Comparison of ENCODE assay signal across 24 mouse cellular contexts in genomic region chr17:26162736-26163135, GRCm38 (mm10). TPM values are rescaled to one million over a fixed set of nuclear protein-coding genes. Genes with fewer than 3 reads are reported as not detected.
"Had no signal": no experiment of that assay in that cellular context is flagged by ENCODE, and none has a peak within 500 bp of the region (broad histone marks: within the 10 kb centered on the region; RNA-seq: fewer than 3 reads in every experiment).

No protein-coding gene starts in this region.

- H3K9ac ChIP-seq: limb, embryonic 13.5 days; liver, embryonic 12.5 days; liver, embryonic 15.5 days; midbrain, embryonic 12.5 days; midbrain, embryonic 15.5 days; neural tube, embryonic 12.5 days; neural tube, embryonic 15.5 days had no signal

- H3K4me2 ChIP-seq: limb, embryonic 13.5 days; liver, embryonic 12.5 days; liver, embryonic 15.5 days; midbrain, embryonic 12.5 days; midbrain, embryonic 15.5 days; neural tube, embryonic 12.5 days; neural tube, embryonic 15.5 days had no signal

- H3K27ac ChIP-seq: kidney, postnatal 0 days; layer of hippocampus, adult 2 months; limb, embryonic 10.5 days; limb, embryonic 13.5 days; liver, embryonic 12.5 days; liver, embryonic 15.5 days; macrophage; midbrain, embryonic 12.5 days; midbrain, embryonic 15.5 days; neural tube, embryonic 12.5 days; neural tube, embryonic 15.5 days; stomach, postnatal 0 days had no signal

- H3K36me3 ChIP-seq: midbrain, embryonic 15.5 days; neural tube, embryonic 12.5 days had no signal

- ATAC-seq: liver, embryonic 12.5 days; midbrain, embryonic 15.5 days had no signal

- H3K27me3 ChIP-seq: limb, embryonic 13.5 days; liver, embryonic 12.5 days; liver, embryonic 15.5 days; midbrain, embryonic 12.5 days; midbrain, embryonic 15.5 days; neural tube, embryonic 12.5 days; neural tube, embryonic 15.5 days had no signal

- H3K4me3 ChIP-seq: layer of hippocampus, adult 2 months; limb, embryonic 10.5 days; limb, embryonic 13.5 days; liver, embryonic 12.5 days; liver, embryonic 15.5 days; midbrain, embryonic 12.5 days; midbrain, embryonic 15.5 days; neural tube, embryonic 12.5 days; neural tube, embryonic 15.5 days had no signal

- H3K4me1 ChIP-seq: limb, embryonic 10.5 days; limb, embryonic 13.5 days; liver, embryonic 12.5 days; liver, embryonic 15.5 days; midbrain, embryonic 12.5 days; midbrain, embryonic 15.5 days; neural tube, embryonic 12.5 days had no signal

- H3K9me3 ChIP-seq: limb, embryonic 10.5 days; limb, embryonic 13.5 days; liver, embryonic 12.5 days; liver, embryonic 15.5 days; midbrain, embryonic 12.5 days; midbrain, embryonic 15.5 days; neural tube, embryonic 12.5 days; neural tube, embryonic 15.5 days had no signal

- DNase-seq: kidney, adult 2 months; kidney, postnatal 25 days; layer of hippocampus, adult 9-11 months; liver; lung, adult 18-20 months; right cerebral cortex, adult 18-20 months; right cerebral cortex, postnatal 14 days; right cerebral cortex, postnatal 4 days; thymus, adult 2 months; thymus, postnatal 14 days; thymus, postnatal 4 days had no signal

RNA-seq across cellular contexts. Expression of gene Pdia2, which starts 36.2 kb away (rescaled TPM):
- polyA plus RNA-seq: macrophage; thymus, adult 2 months had no signal

RNA-seq across cellular contexts. Expression of gene Arhgdig, which starts 44.9 kb away (rescaled TPM):
- total RNA-seq: megakaryocyte, adult 5-6 weeks had no signal
- polyA plus RNA-seq: macrophage had no signal
